Mouse (Mus musculus) intestine, postnatal 0 days (tissue): Measurements from ENCODE around the gene Angptl8. TPM values are rescaled to one million over a fixed set of nuclear protein-coding genes. Genes with fewer than 3 reads are reported as not detected.
A peak's percentile ranks its signal among the peaks of the same experiment; 100 is the strongest.
"Not testable (repeated sequence)": the region's sequence is repeated elsewhere in the genome, so short reads cannot be mapped to it uniquely, and the experiment has no call there.

Experiments
- ATAC-seq: fragments of 200-750 bp; cut with Nextera tagmentation; 2 replicates; pipeline ENCODE4 v1.8.0; 2017; ENCODE audit warnings: mild to moderate bottlenecking, moderate TSS enrichment, moderate library complexity
- H3K27ac ChIP-seq: fragments of 300-500 bp; sonication (generic); 2 replicates; pipeline ENCODE4 v1.5.1; 2014; ENCODE audit warnings: mild to moderate bottlenecking, low read depth, low read length, moderate library complexity
- H3K27me3 ChIP-seq: fragments of 300-500 bp; sonication (generic); replicated peaks from 2 replicates; pipeline ENCODE4 v1.6.1; 2014; ENCODE audit warnings: low read length, mixed read lengths; ENCODE audit not compliant: control insufficient read depth, insufficient read depth
- H3K36me3 ChIP-seq: fragments of 300-500 bp; sonication (generic); 2 replicates; pipeline ENCODE4 v1.6.1; 2014; ENCODE audit warnings: mild to moderate bottlenecking, moderate library complexity; ENCODE audit not compliant: control insufficient read depth, insufficient read depth
- H3K4me1 ChIP-seq: fragments of 300-500 bp; sonication (generic); replicated peaks from 2 replicates; pipeline ENCODE4 v1.6.1; 2014; ENCODE audit warnings: antibody characterized with exemption, low read length, mixed read lengths; ENCODE audit not compliant: control insufficient read depth, insufficient read depth
- H3K4me2 ChIP-seq: fragments of 300-500 bp; sonication (generic); replicated peaks from 2 replicates; pipeline ENCODE4 v1.6.1; 2014; ENCODE audit warnings: low read depth, mild to moderate bottlenecking, moderate library complexity
- H3K4me3 ChIP-seq: fragments of 300-500 bp; sonication (generic); 2 replicates; pipeline ENCODE4 v1.5.1; 2014; ENCODE audit warnings: low read depth, low read length
- H3K9ac ChIP-seq: fragments of 300-500 bp; sonication (generic); 2 replicates; pipeline ENCODE4 v1.6.1; 2014; ENCODE audit warnings: mild to moderate bottlenecking, low read depth, low read length
- H3K9me3 ChIP-seq: fragments of 300-500 bp; sonication (generic); 2 replicates; pipeline ENCODE4 v1.6.1; 2016; ENCODE audit warnings: mixed run types; ENCODE audit not compliant: control insufficient read depth
- CTCF ChIP-seq: sonication (generic); IDR thresholded peaks from 2 replicates; pipeline ENCODE4 v1.5.1; 2016; ENCODE audit warnings: low read depth, mild to moderate bottlenecking, control low read depth, antibody characterized with exemption, moderate library complexity
- WGBS: fragments of 180-500 bp; shearing (Covaris S2); extraction: QIAGEN DNeasy Blood & Tissue Kit; methylation state at CpG from one replicate; pipeline ENCODE4 v1.1.7; 2014; 5-methylcytosine and 5-hydroxymethylcytosine counted together
- microRNA-seq: library from miRNA; unstranded; fragments of <30 nt; microRNA quantifications from one replicate; pipeline ENCODE4, GENCODE M21; 2016
- polyA plus RNA-seq: library from polyadenylated mRNA; unstranded; fragments of >200 nt; fragmentation: Nextera tagmentation; extraction: Ambion mirVana; gene quantifications from 2 replicates; pipeline ENCODE4 v1.2.1, GENCODE M21; 2015

Angptl8 gene
- polyA plus RNA-seq, 1 experiment from 2014 or later = 15.9 TPM

GRCm38 (mm10) chr9:21866641-21867040 is 31.3 kb downstream of the Angptl8 start:
- H3K9ac ChIP-seq = no peak overlapping the region; the same call in 1 of the 2 replicates
- no peak for TF ChIP-seq CTCF
- H3K27me3 ChIP-seq = no peaks in the 10 kb centered on the region; the same call in 1 of the 2 replicates
- H3K4me2 ChIP-seq = no peak overlapping the region
- no peak overlapping the region for H3K4me3 ChIP-seq
- H3K4me1 ChIP-seq = no peaks in the 10 kb centered on the region
- no peaks in the 10 kb centered on the region for H3K9me3 ChIP-seq
- no peak for ATAC-seq
- no peaks in the 10 kb centered on the region for H3K36me3 ChIP-seq
- H3K27ac ChIP-seq = no peak overlapping the region
- WGBS = 57% methylated on average over 2 of the region's 2 CpGs

- 87% methylated on average over 3 of the region's 3 CpGs for WGBS
- no peaks in the 10 kb centered on the region for H3K36me3 ChIP-seq
Measured at GRCm38 (mm10) chr9:21867726-21868125, 32.4 kb downstream of the Angptl8 start.

GRCm38 (mm10) chr9:21869290-21869689 is 34.0 kb downstream of the Angptl8 start:
- H3K36me3 ChIP-seq, H3K4me3 ChIP-seq, ATAC-seq, H3K27me3 ChIP-seq, H3K4me1 ChIP-seq, H3K9ac ChIP-seq, H3K27ac ChIP-seq, H3K9me3 ChIP-seq, H3K4me2 ChIP-seq: not testable (repeated sequence)
- peak; percentile 68 for TF ChIP-seq CTCF
- 55% methylated on average over 7 of the region's 7 CpGs for WGBS

More at GRCm38 (mm10) chr9:21867726-21868125, 32.4 kb downstream of the Angptl8 start:
- Histone ChIP-seq H3K27ac (no peak overlapping the region), H3K4me1 (no peaks in the 10 kb centered on the region), H3K9me3 (no peaks in the 10 kb centered on the region), H3K9ac (no peak overlapping the region), H3K4me2 (no peak overlapping the region), H3K27me3 (no peaks in the 10 kb centered on the region; the same call in 1 of the 2 replicates), H3K4me3 (no peak overlapping the region)
- ATAC-seq = no peak
- no peak for TF ChIP-seq CTCF

GRCm38 (mm10) chr9:21870879-21871524 is 35.7 kb downstream of the Angptl8 start:
- Histone ChIP-seq H3K4me1 (no peaks in the 10 kb centered on the region), H3K27me3 (no peaks in the 10 kb centered on the region; the same call in 1 of the 2 replicates), H3K36me3 (no peaks in the 10 kb centered on the region), H3K4me3 (no peak overlapping the region), H3K27ac (no peak overlapping the region), H3K9ac (no peak overlapping the region), H3K9me3 (no peaks in the 10 kb centered on the region), H3K4me2 (peak overlapping the region; percentile 43; the same call in 1 of the 2 replicates)
- TF ChIP-seq CTCF = peak; percentile 91
- 14% methylated on average over 20 of the region's 20 CpGs for WGBS
- no peak for ATAC-seq

- no peak overlapping the region for H3K27ac ChIP-seq
- H3K4me1 ChIP-seq = no peaks in the 10 kb centered on the region
- no peak for TF ChIP-seq CTCF
- ATAC-seq = no peak
- H3K4me2 ChIP-seq = no peak overlapping the region
- H3K36me3 ChIP-seq = no peaks in the 10 kb centered on the region
- no peaks in the 10 kb centered on the region for H3K9me3 ChIP-seq
- no peaks in the 10 kb centered on the region; the same call in 1 of the 2 replicates for H3K27me3 ChIP-seq
- H3K4me3 ChIP-seq = no peak overlapping the region
- H3K9ac ChIP-seq = no peak overlapping the region
- WGBS = 69% methylated on average over 4 of the region's 4 CpGs
Measured at GRCm38 (mm10) chr9:21872204-21872603, 36.9 kb downstream of the Angptl8 start.

- H3K27ac ChIP-seq = no peak overlapping the region
- no peak overlapping the region for H3K4me3 ChIP-seq
- no peak overlapping the region for H3K9ac ChIP-seq
- no peak overlapping the region for H3K4me2 ChIP-seq
- TF ChIP-seq CTCF = peak; percentile 29; the same call in 1 of the 2 replicates
- H3K4me1 ChIP-seq = no peaks in the 10 kb centered on the region
- H3K9me3 ChIP-seq = no peaks in the 10 kb centered on the region
- no peak for ATAC-seq
- WGBS = 58% methylated on average over 3 of the region's 3 CpGs
- no peaks in the 10 kb centered on the region; the same call in 1 of the 2 replicates for H3K27me3 ChIP-seq
- no peaks in the 10 kb centered on the region for H3K36me3 ChIP-seq
Measured at GRCm38 (mm10) chr9:21876601-21877000, 41.3 kb downstream of the Angptl8 start.

Small RNA genes within 50 kb of the gene (microRNA-seq; reads per million reads assigned to microRNA genes)
- 5.7 reads per million, percentile 16 among the genes with 10 or more reads in this experiment for gene Mir7083

Other genes with a start within 250 kb of the Angptl8 start
- gene Timm29, start 242.8 kb upstream of the Angptl8 start, polyA plus RNA-seq = 15.1 and 15.9 TPM in 2 replicates
- gene Yipf2, start 242.7 kb upstream of the Angptl8 start, polyA plus RNA-seq = 19.2 and 20.1 TPM in 2 replicates
- 22.1 and 24.4 TPM in 2 replicates for gene Smarca4, start 219.3 kb upstream of the Angptl8 start, polyA plus RNA-seq
- gene Ldlr, start 112.0 kb upstream of the Angptl8 start, polyA plus RNA-seq = 22.8 and 26.6 TPM in 2 replicates
- gene Spc24, start 75.2 kb upstream of the Angptl8 start, polyA plus RNA-seq = 23.5 and 32.4 TPM in 2 replicates
- 6.4 TPM in 2 replicates for gene Kank2, start 36.8 kb upstream of the Angptl8 start, polyA plus RNA-seq
- gene Dock6, start 17.1 kb downstream of the Angptl8 start, polyA plus RNA-seq = 15.5 and 18.4 TPM in 2 replicates
- 19.9 and 20.3 TPM in 2 replicates for gene Rab3d, start 82.7 kb downstream of the Angptl8 start, polyA plus RNA-seq
- 0.63 and 0.99 TPM in 2 replicates for gene Ccdc159, start 92.0 kb downstream of the Angptl8 start, polyA plus RNA-seq
- 83.1 and 88.2 TPM in 2 replicates for gene Tmem205, start 92.0 kb downstream of the Angptl8 start, polyA plus RNA-seq
- gene Plppr2, start 101.5 kb downstream of the Angptl8 start, polyA plus RNA-seq = 2.9 and 3.2 TPM in 2 replicates
- gene Swsap1, start 120.2 kb downstream of the Angptl8 start, polyA plus RNA-seq = 4.6 and 4.8 TPM in 2 replicates
- gene Epor, start 128.0 kb downstream of the Angptl8 start, polyA plus RNA-seq = 3.2 and 3.8 TPM in 2 replicates
- gene Rgl3, start 153.9 kb downstream of the Angptl8 start, polyA plus RNA-seq = 2.1 and 2.5 TPM in 2 replicates
- 0.22 and 0.35 TPM in 2 replicates for gene Ccdc151, start 167.1 kb downstream of the Angptl8 start, polyA plus RNA-seq
- 98.6 and 104 TPM in 2 replicates for gene Prkcsh, start 167.3 kb downstream of the Angptl8 start, polyA plus RNA-seq
- 0.78 and 0.99 TPM in 2 replicates for gene Elavl3, start 216.5 kb downstream of the Angptl8 start, polyA plus RNA-seq
- not detected in 2 replicates for gene Gm49318, start 235.7 kb downstream of the Angptl8 start, polyA plus RNA-seq
- 4.2 and 4.5 TPM in 2 replicates for gene Zfp653, start 235.9 kb downstream of the Angptl8 start, polyA plus RNA-seq
- gene Ecsit, start 249.9 kb downstream of the Angptl8 start, polyA plus RNA-seq = 23.8 and 25.3 TPM in 2 replicates